Mouse (Mus musculus) spleen, embryonic (tissue): ENCODE data around the gene Ptch2.

Source experiments
- CTCF ChIA-PET: fragments of 350-600 bp; sonication (Branson Sonifier 250); formaldehyde crosslinking; loops from one replicate; lab custom pipeline; 2022; lab: Charles Lee

Ptch2 gene

GRCm38 (mm10) chr4:117104672-117105071 lies 8.8 kb downstream of the Ptch2 start:
- CTCF ChIA-PET: no interaction called here

- CTCF ChIA-PET: no interaction called here
These were observed 9.3 kb downstream of the Ptch2 start for GRCm38 (mm10) chr4:117105127-117105526.

GRCm38 (mm10) chr4:117107813-117108523 lies 12.1 kb downstream of the Ptch2 start:
- CTCF ChIA-PET: interaction anchor here (0.8 kb wide), 1 partner anchor 32 kb away, joined by 3 read pairs; no protein-coding TSS in a partner anchor

- CTCF ChIA-PET: no interaction called here
These were observed 12.6 kb downstream of the Ptch2 start for GRCm38 (mm10) chr4:117108524-117108849.

- CTCF ChIA-PET: no interaction called here
These were observed 13.5 kb downstream of the Ptch2 start for GRCm38 (mm10) chr4:117109330-117109729.

- CTCF ChIA-PET: interaction anchor here (0.6 to 1.1 kb wide), 2 partner anchors 19 to 36 kb away, joined by 3 read pairs; no protein-coding TSS in a partner anchor
These were observed 14.4 kb downstream of the Ptch2 start for GRCm38 (mm10) chr4:117110249-117110648.

- CTCF ChIA-PET: interaction anchor here (1.1 kb wide), 1 partner anchor 35 kb away, joined by 3 read pairs; no protein-coding TSS in a partner anchor
These were observed 15.1 kb downstream of the Ptch2 start for GRCm38 (mm10) chr4:117110985-117111384.

GRCm38 (mm10) chr4:117113237-117113636 lies 17.4 kb downstream of the Ptch2 start:
- CTCF ChIA-PET: interaction anchor here (0.5 kb wide), 1 partner anchor 44 kb away, joined by 3 read pairs; no protein-coding TSS in a partner anchor

GRCm38 (mm10) chr4:117115592-117115991 lies 19.7 kb downstream of the Ptch2 start:
- CTCF ChIA-PET: interaction anchor here (0.6 kb wide), 1 partner anchor 380 kb away, joined by 10 read pairs; no protein-coding TSS in a partner anchor

- CTCF ChIA-PET: no interaction called here
These were observed 22.1 kb downstream of the Ptch2 start for GRCm38 (mm10) chr4:117117931-117118330.

- CTCF ChIA-PET: interaction anchor here (0.8 to 3.3 kb wide), 4 partner anchors 9 to 34 kb away, joined by 3 to 17 read pairs (median 8); partner anchors contain the start of gene Plk3
These were observed 23.8 kb downstream of the Ptch2 start for GRCm38 (mm10) chr4:117119636-117120035.

GRCm38 (mm10) chr4:117120052-117120444 lies 24.2 kb downstream of the Ptch2 start:
- CTCF ChIA-PET: interaction anchor here (0.6 to 3.3 kb wide), 5 partner anchors 9 to 35 kb away, joined by 3 to 17 read pairs (median 5); partner anchors contain the start of gene Plk3

GRCm38 (mm10) chr4:117120445-117121414 lies 24.9 kb downstream of the Ptch2 start:
- CTCF ChIA-PET: interaction anchor here (0.6 to 3.3 kb wide), 5 partner anchors 8 to 36 kb away, joined by 3 to 17 read pairs (median 5); partner anchors contain the start of gene Plk3

GRCm38 (mm10) chr4:117122209-117122608 lies 26.3 kb downstream of the Ptch2 start:
- CTCF ChIA-PET: interaction anchor here (0.7 to 3.3 kb wide), 3 partner anchors 11 to 18 kb away, joined by 3 to 17 read pairs (median 5); partner anchors contain the start of gene Plk3

- CTCF ChIA-PET: interaction anchor here (0.7 to 0.9 kb wide), 4 partner anchors 10 to 1072 kb away, joined by 3 to 7 read pairs (median 4); partner anchors contain the start of gene Plk3
These were observed 27.8 kb downstream of the Ptch2 start for GRCm38 (mm10) chr4:117123546-117124217.

GRCm38 (mm10) chr4:117124218-117124517 lies 28.3 kb downstream of the Ptch2 start:
- CTCF ChIA-PET: interaction anchor here (1.0 kb wide), 1 partner anchor 9 kb away, joined by 4 read pairs; the partner anchor contains the start of gene Plk3

GRCm38 (mm10) chr4:117124518-117125347 lies 28.9 kb downstream of the Ptch2 start:
- CTCF ChIA-PET: interaction anchor here (0.5 to 1.0 kb wide), 3 partner anchors 9 to 95 kb away, joined by 3 to 6 read pairs (median 4); partner anchors contain the start of gene Plk3

GRCm38 (mm10) chr4:117125348-117125909 lies 29.6 kb downstream of the Ptch2 start, which contains the start of gene Btbd19:
Btbd19 (minus strand) TSS chr4:117125725.
- CTCF ChIA-PET: interaction anchor here (0.5 to 1.8 kb wide), 6 partner anchors 8 to 96 kb away, joined by 3 to 8 read pairs (median 4); partner anchors contain the start of gene Plk3
